Mouse (Mus musculus): ENCODE measurements at regions not wholly inside any gene's neighbourhood (a gene's known extent, or its start where the extent isn't known, plus 50 kb on each side); places are given as distances from the start of the nearest gene placed in this dataset.

- no peak for DNase-seq (ENCODE audit: extremely low read depth, low read depth)
These were observed 105.1 kb upstream of the Sdk1 start for GRCm38 (mm10) chr5:141136239-141136638.

GRCm38 (mm10) chr5:141137716-141138115 is 103.6 kb upstream of the Sdk1 start:
- DNase-seq (ENCODE audit: extremely low read depth, low read depth) = no peak

- DNase-seq (ENCODE audit: extremely low read depth, low read depth) = no peak
These were observed 102.4 kb upstream of the Sdk1 start for GRCm38 (mm10) chr5:141138771-141139360.

- DNase-seq (ENCODE audit: extremely low read depth, low read depth) = no peak
These were observed 101.9 kb upstream of the Sdk1 start for GRCm38 (mm10) chr5:141139361-141139912.

- DNase-seq (ENCODE audit: extremely low read depth, low read depth) = no peak
These were observed 80.9 kb upstream of the Sdk1 start for GRCm38 (mm10) chr5:141160391-141160790.

GRCm38 (mm10) chr5:141160956-141161355 is 80.3 kb upstream of the Sdk1 start:
- DNase-seq (ENCODE audit: extremely low read depth, low read depth) = no peak

GRCm38 (mm10) chr5:141182442-141182841 is 58.8 kb upstream of the Sdk1 start:
- no peak for DNase-seq (ENCODE audit: extremely low read depth, low read depth)

- DNase-seq (ENCODE audit: extremely low read depth, low read depth) = no peak
These were observed 52.3 kb upstream of the Sdk1 start for GRCm38 (mm10) chr5:141189033-141189432.

Measured in MEL-GATA-1-ER (cell line).